Mouse (Mus musculus) ES-E14 (cell line): Measurements from ENCODE around the gene Dhcr24.

Source experiments
- CHD2 ChIP-seq: IDR thresholded peaks from 2 replicates; pipeline ENCODE4 v1.6.1; 2014; ENCODE audit warnings: mild to moderate bottlenecking, low read depth, low read length, inconsistent platforms
- HCFC1 ChIP-seq: IDR thresholded peaks from 2 replicates; pipeline ENCODE4 v1.6.1; 2012; ENCODE audit warnings: low read length, inconsistent platforms, borderline replicate concordance; ENCODE audit not compliant: insufficient read depth
- MAFK ChIP-seq: IDR thresholded peaks from 2 replicates; pipeline ENCODE4 v1.6.1; 2014; ENCODE audit warnings: mild to moderate bottlenecking, low read depth, low read length, inconsistent platforms; ENCODE audit not compliant: insufficient read depth
- ZC3H11A ChIP-seq: IDR thresholded peaks from 2 replicates; pipeline ENCODE4 v1.6.1; 2012; ENCODE audit warnings: low read depth, mild to moderate bottlenecking, inconsistent platforms, low read length, borderline replicate concordance
- ZNF384 ChIP-seq: IDR thresholded peaks from 2 replicates; pipeline ENCODE4 v1.6.1; 2012; ENCODE audit warnings: low read depth, low read length, inconsistent platforms

GRCm38 (mm10) chr4:106527856-106528547, 32.8 kb upstream of the Dhcr24 start:
- TF ChIP-seq MAFK, result no peak
- TF ChIP-seq HCFC1, result no peak
- no peak for TF ChIP-seq ZC3H11A
- TF ChIP-seq CHD2, result no peak
- no peak for TF ChIP-seq ZNF384
